Mouse (Mus musculus): ENCODE results near the gene Mrps34. TPM values are rescaled to one million over a fixed set of nuclear protein-coding genes. Genes with fewer than 3 reads are reported as not detected.
A peak's percentile ranks its signal among the peaks of the same experiment; 100 is the strongest.

Gene Mrps34
- total RNA-seq, 1 experiment from 2014 or later = 24.4 TPM

GRCm38 (mm10) chr17:24877336-24878116 lies 17.4 kb upstream of the Mrps34 start:
- ATAC-seq (replicated peaks; ENCODE audit: insufficient number of reproducible peaks, low FRiP score, low TSS enrichment, poor library complexity, severe bottlenecking) = no peak

- no peak for ATAC-seq (replicated peaks; ENCODE audit: insufficient number of reproducible peaks, low FRiP score, low TSS enrichment, poor library complexity, severe bottlenecking)
These were observed 16.9 kb upstream of the Mrps34 start for GRCm38 (mm10) chr17:24878117-24878397.

- ATAC-seq (replicated peaks; ENCODE audit: insufficient number of reproducible peaks, low FRiP score, low TSS enrichment, poor library complexity, severe bottlenecking) = no peak
These were observed 16.4 kb upstream of the Mrps34 start for GRCm38 (mm10) chr17:24878531-24878930.

GRCm38 (mm10) chr17:24881738-24882440 lies 13.0 kb upstream of the Mrps34 start:
- ATAC-seq (replicated peaks; ENCODE audit: insufficient number of reproducible peaks, low FRiP score, low TSS enrichment, poor library complexity, severe bottlenecking) = no peak

GRCm38 (mm10) chr17:24884391-24884790 lies 10.5 kb upstream of the Mrps34 start:
- ATAC-seq (replicated peaks; ENCODE audit: insufficient number of reproducible peaks, low FRiP score, low TSS enrichment, poor library complexity, severe bottlenecking) = no peak

GRCm38 (mm10) chr17:24885356-24886133 lies 9.4 kb upstream of the Mrps34 start:
- no peak for ATAC-seq (replicated peaks; ENCODE audit: insufficient number of reproducible peaks, low FRiP score, low TSS enrichment, poor library complexity, severe bottlenecking)

- peak; percentile 92 for ATAC-seq (replicated peaks; ENCODE audit: insufficient number of reproducible peaks, low FRiP score, low TSS enrichment, poor library complexity, severe bottlenecking)
These were observed 8.6 kb upstream of the Mrps34 start, which contains the start of the genes Nubp2 and Spsb3 for GRCm38 (mm10) chr17:24886134-24886931. Nubp2 (minus strand) TSS chr17:24886349. Spsb3 (plus strand) TSS chr17:24886643.

GRCm38 (mm10) chr17:24886932-24887271 lies 8.0 kb upstream of the Mrps34 start:
- no peak for ATAC-seq (replicated peaks; ENCODE audit: insufficient number of reproducible peaks, low FRiP score, low TSS enrichment, poor library complexity, severe bottlenecking)

GRCm38 (mm10) chr17:24887291-24888080 lies 7.4 kb upstream of the Mrps34 start:
- ATAC-seq (replicated peaks; ENCODE audit: insufficient number of reproducible peaks, low FRiP score, low TSS enrichment, poor library complexity, severe bottlenecking) = no peak

GRCm38 (mm10) chr17:24888862-24889261 lies 6.1 kb upstream of the Mrps34 start:
- no peak for ATAC-seq (replicated peaks; ENCODE audit: insufficient number of reproducible peaks, low FRiP score, low TSS enrichment, poor library complexity, severe bottlenecking)

- ATAC-seq (replicated peaks; ENCODE audit: insufficient number of reproducible peaks, low FRiP score, low TSS enrichment, poor library complexity, severe bottlenecking) = no peak
These were observed 4.5 kb upstream of the Mrps34 start for GRCm38 (mm10) chr17:24890151-24891092.

GRCm38 (mm10) chr17:24891321-24891720 lies 3.6 kb upstream of the Mrps34 start:
- no peak for ATAC-seq (replicated peaks; ENCODE audit: insufficient number of reproducible peaks, low FRiP score, low TSS enrichment, poor library complexity, severe bottlenecking)

- no peak for ATAC-seq (replicated peaks; ENCODE audit: insufficient number of reproducible peaks, low FRiP score, low TSS enrichment, poor library complexity, severe bottlenecking)
These were observed 2.1 kb upstream of the Mrps34 start for GRCm38 (mm10) chr17:24892785-24893184.

GRCm38 (mm10) chr17:24893276-24893675 lies 1.6 kb upstream of the Mrps34 start:
- no peak for ATAC-seq (replicated peaks; ENCODE audit: insufficient number of reproducible peaks, low FRiP score, low TSS enrichment, poor library complexity, severe bottlenecking)

- no peak for ATAC-seq (replicated peaks; ENCODE audit: insufficient number of reproducible peaks, low FRiP score, low TSS enrichment, poor library complexity, severe bottlenecking)
These were observed 588 bp upstream of the Mrps34 start for GRCm38 (mm10) chr17:24894061-24894994.

- no peak for ATAC-seq (replicated peaks; ENCODE audit: insufficient number of reproducible peaks, low FRiP score, low TSS enrichment, poor library complexity, severe bottlenecking)
These were observed 790 bp downstream of the Mrps34 start for GRCm38 (mm10) chr17:24895571-24896240.

Measured in monocyte, adult 5-6 weeks (primary cell).